Mouse (Mus musculus): ENCODE results near the gene Irs2. TPM values are rescaled to one million over a fixed set of nuclear protein-coding genes. Genes with fewer than 3 reads are reported as not detected.

Gene Irs2
- polyA plus RNA-seq, 1 experiment from 2014 or later, result 6.8 TPM

DNA sequence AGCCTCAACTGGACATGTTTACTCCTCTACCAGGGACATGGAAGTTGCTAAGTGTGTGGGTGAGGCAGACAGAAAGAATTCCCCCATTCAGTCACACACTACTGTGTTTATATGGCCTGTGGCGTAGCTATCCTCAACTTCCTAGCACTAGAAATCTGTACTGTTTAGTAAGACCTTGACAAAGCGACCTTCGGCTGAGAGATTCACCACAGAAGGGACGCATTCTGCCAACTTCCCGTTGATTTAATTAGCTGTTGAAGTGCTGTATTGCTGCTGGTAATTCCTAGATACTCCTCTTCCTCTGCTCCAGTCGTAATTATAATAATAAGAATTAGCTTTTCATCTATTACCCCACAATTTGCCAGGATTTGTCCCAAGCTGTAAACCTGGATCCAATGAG lies 5.4 kb downstream of the Irs2 start:
- WGBS, result 28% methylated on average over 6 of the region's 6 CpGs
- no peaks in the 10 kb centered on the region; the same call in 1 of the 2 replicates for H3K36me3 ChIP-seq (replicated peaks; ENCODE audit: control insufficient read depth, insufficient read depth, low read depth, low read length)
- H3K4me3 ChIP-seq (ENCODE audit: low read depth, low read length), result peak overlapping the region; percentile 84
- no peak overlapping the region for H3K27ac ChIP-seq (replicated peaks; ENCODE audit: low read depth, low read length)
- peak overlapping the region; percentile 89 for H3K4me2 ChIP-seq (ENCODE audit: low read depth, low read length)
- peaks cover 24% of the 10 kb centered on the region for H3K4me1 ChIP-seq (ENCODE audit: control insufficient read depth, insufficient read depth, low read length)
- ATAC-seq (replicated peaks; ENCODE audit: insufficient number of reproducible peaks, low FRiP score, low TSS enrichment, low read depth), result no peak
- no peaks in the 10 kb centered on the region for H3K27me3 ChIP-seq (ENCODE audit: control insufficient read depth, insufficient read depth, low read length)
- no peak for DNase-seq (ENCODE audit: low spot score)
- H3K9me3 ChIP-seq (replicated peaks; ENCODE audit: control insufficient read depth, low read length), result no peaks in the 10 kb centered on the region
- peak overlapping the region; percentile 53 for H3K9ac ChIP-seq (replicated peaks; ENCODE audit: low read length)

DNA sequence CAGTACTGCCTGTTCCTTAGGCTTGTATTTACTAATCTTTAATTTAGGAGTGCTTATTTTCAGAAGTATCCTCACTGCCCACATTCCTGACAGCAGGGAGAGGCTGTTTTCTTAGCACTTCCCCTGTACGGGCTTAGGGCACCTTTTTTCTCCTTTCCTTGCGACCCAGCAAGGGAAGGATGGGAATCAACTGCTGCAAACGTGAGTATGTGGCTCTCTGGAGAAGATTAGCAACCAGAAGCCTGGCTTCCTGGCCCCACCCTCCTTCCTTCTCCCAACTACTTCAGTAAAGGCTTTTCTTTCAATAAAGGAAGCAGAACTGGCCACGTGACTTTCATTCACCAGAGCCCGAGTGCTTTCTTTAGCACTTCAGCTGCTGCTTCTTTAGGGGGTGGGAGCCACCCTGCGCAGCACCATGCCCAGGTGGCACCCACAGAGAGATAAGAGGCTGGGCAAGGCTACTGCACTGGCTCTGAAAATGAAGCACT lies 7.2 kb downstream of the Irs2 start:
- 4% methylated on average over 6 of the region's 6 CpGs for WGBS
- Histone ChIP-seq H3K27ac (replicated peaks; ENCODE audit: low read depth, low read length) (peak overlapping the region; percentile 38; the same call in 1 of the 2 replicates), H3K27me3 (ENCODE audit: control insufficient read depth, insufficient read depth, low read length) (no peaks in the 10 kb centered on the region), H3K4me1 (ENCODE audit: control insufficient read depth, insufficient read depth, low read length) (peaks cover 22% of the 10 kb centered on the region), H3K9me3 (replicated peaks; ENCODE audit: control insufficient read depth, low read length) (no peaks in the 10 kb centered on the region), H3K4me2 (ENCODE audit: low read depth, low read length) (peak overlapping the region; percentile 89), H3K36me3 (replicated peaks; ENCODE audit: control insufficient read depth, insufficient read depth, low read depth, low read length) (peaks cover 4% of the 10 kb centered on the region), H3K4me3 (ENCODE audit: low read depth, low read length) (peak overlapping the region; percentile 12; the same call in 1 of the 2 replicates), H3K9ac (replicated peaks; ENCODE audit: low read length) (peak overlapping the region; percentile 30)
- DNase-seq (ENCODE audit: low spot score), result peak; percentile 72
- no peak for ATAC-seq (replicated peaks; ENCODE audit: insufficient number of reproducible peaks, low FRiP score, low TSS enrichment, low read depth)

DNA sequence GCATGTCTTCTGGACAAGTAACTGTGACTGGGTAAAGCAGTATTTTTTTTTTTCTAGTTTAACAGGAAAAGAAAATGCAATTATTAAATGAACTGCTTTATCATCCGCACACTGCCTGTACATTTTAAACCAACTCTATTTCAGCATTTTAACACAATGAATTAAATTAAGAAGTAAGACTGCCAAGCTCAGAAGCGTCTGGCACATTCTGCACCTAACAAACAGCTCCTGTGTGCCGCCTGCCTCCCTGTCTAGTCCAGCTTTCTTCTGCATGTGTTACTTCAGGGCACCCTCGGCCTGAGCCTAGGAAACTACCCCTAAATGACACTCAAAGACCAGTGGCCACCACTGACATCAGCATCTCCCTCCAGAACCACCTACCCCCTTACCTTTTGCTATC lies 8.7 kb downstream of the Irs2 start:
- H3K9me3 ChIP-seq (replicated peaks; ENCODE audit: control insufficient read depth, low read length), result no peaks in the 10 kb centered on the region
- H3K4me2 ChIP-seq (ENCODE audit: low read depth, low read length), result no peak overlapping the region
- no peak for ATAC-seq (replicated peaks; ENCODE audit: insufficient number of reproducible peaks, low FRiP score, low TSS enrichment, low read depth)
- no peak overlapping the region for H3K4me3 ChIP-seq (ENCODE audit: low read depth, low read length)
- no peaks in the 10 kb centered on the region for H3K27me3 ChIP-seq (ENCODE audit: control insufficient read depth, insufficient read depth, low read length)
- H3K27ac ChIP-seq (replicated peaks; ENCODE audit: low read depth, low read length), result no peak overlapping the region
- 81% methylated on average over 4 of the region's 4 CpGs for WGBS
- peaks cover 4% of the 10 kb centered on the region for H3K36me3 ChIP-seq (replicated peaks; ENCODE audit: control insufficient read depth, insufficient read depth, low read depth, low read length)
- peaks cover 14% of the 10 kb centered on the region for H3K4me1 ChIP-seq (ENCODE audit: control insufficient read depth, insufficient read depth, low read length)
- DNase-seq (ENCODE audit: low spot score), result no peak
- no peak overlapping the region for H3K9ac ChIP-seq (replicated peaks; ENCODE audit: low read length)

DNA sequence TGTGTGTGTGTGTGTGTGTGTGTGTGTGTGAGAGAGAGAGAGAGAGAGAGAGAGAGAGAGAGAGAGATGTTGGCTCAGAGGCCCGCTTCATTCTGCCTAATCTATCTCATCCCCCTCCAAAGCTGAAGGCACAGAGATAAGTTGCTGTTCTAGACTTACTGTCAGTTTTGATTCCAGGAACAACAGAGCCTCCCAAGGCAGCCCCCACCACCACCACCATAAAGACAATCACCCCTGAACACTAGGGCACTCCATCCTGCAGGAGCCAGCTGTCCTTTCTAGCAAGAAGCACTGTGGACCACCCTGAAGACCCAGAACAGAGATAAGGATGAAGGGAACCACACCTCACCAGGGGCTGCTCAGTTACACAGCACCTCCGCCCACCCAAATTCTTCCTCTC lies 12.0 kb downstream of the Irs2 start:
- H3K27ac ChIP-seq (replicated peaks; ENCODE audit: low read depth, low read length), result no peak overlapping the region
- H3K9ac ChIP-seq (replicated peaks; ENCODE audit: low read length), result no peak overlapping the region
- H3K4me1 ChIP-seq (ENCODE audit: control insufficient read depth, insufficient read depth, low read length), result peaks cover 8% of the 10 kb centered on the region
- no peak overlapping the region for H3K4me2 ChIP-seq (ENCODE audit: low read depth, low read length)
- H3K27me3 ChIP-seq (ENCODE audit: control insufficient read depth, insufficient read depth, low read length), result no peaks in the 10 kb centered on the region
- no peak for ATAC-seq (replicated peaks; ENCODE audit: insufficient number of reproducible peaks, low FRiP score, low TSS enrichment, low read depth)
- H3K9me3 ChIP-seq (replicated peaks; ENCODE audit: control insufficient read depth, low read length), result no peaks in the 10 kb centered on the region
- no peak for DNase-seq (ENCODE audit: low spot score)
- peaks cover 7% of the 10 kb centered on the region for H3K36me3 ChIP-seq (replicated peaks; ENCODE audit: control insufficient read depth, insufficient read depth, low read depth, low read length)
- WGBS, result 88% methylated on average over 2 of the region's 2 CpGs
- no peak overlapping the region for H3K4me3 ChIP-seq (ENCODE audit: low read depth, low read length)

GRCm38 (mm10) chr8:10995756-10996155 lies 12.5 kb downstream of the Irs2 start:
- no peak for DNase-seq (ENCODE audit: low spot score)
- Histone ChIP-seq H3K4me3 (ENCODE audit: low read depth, low read length) (no peak overlapping the region), H3K4me2 (ENCODE audit: low read depth, low read length) (no peak overlapping the region), H3K27me3 (ENCODE audit: control insufficient read depth, insufficient read depth, low read length) (no peaks in the 10 kb centered on the region), H3K36me3 (replicated peaks; ENCODE audit: control insufficient read depth, insufficient read depth, low read depth, low read length) (peaks cover 7% of the 10 kb centered on the region), H3K27ac (replicated peaks; ENCODE audit: low read depth, low read length) (no peak overlapping the region), H3K9ac (replicated peaks; ENCODE audit: low read length) (no peak overlapping the region), H3K4me1 (ENCODE audit: control insufficient read depth, insufficient read depth, low read length) (peaks cover 4% of the 10 kb centered on the region), H3K9me3 (replicated peaks; ENCODE audit: control insufficient read depth, low read length) (no peaks in the 10 kb centered on the region)
- 88% methylated on average over 2 of the region's 2 CpGs for WGBS
- ATAC-seq (replicated peaks; ENCODE audit: insufficient number of reproducible peaks, low FRiP score, low TSS enrichment, low read depth), result no peak

DNA sequence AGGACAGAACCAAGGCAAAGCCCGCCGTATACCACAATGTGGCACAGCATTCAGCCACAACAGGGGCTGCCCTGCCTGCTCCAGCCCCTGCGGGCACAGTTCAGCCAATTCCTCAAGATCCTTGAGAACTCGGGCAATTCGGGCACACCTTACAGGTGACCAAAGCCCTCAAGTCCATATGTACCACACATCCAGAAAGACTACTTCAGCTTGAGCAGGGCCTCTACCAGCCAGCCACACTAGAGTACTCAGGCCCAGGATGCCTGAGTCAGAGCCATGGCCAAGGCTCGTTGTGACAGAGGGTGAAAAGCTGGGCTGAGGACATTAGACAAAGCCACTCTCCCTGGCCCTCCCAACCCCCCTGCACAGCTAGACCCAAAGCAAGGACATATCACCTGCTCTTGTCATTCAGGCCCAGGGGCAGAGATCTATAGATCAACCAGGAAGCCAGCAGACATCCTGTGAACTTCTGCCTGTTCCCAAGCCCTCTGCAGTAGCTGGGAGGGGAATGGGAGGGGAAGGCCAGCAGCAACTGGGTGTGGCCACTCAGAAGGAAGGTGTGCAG lies 13.8 kb downstream of the Irs2 start:
- ATAC-seq (replicated peaks; ENCODE audit: insufficient number of reproducible peaks, low FRiP score, low TSS enrichment, low read depth) (no peak), DNase-seq (ENCODE audit: low spot score) (no peak)
- Histone ChIP-seq H3K9ac (replicated peaks; ENCODE audit: low read length) (no peak overlapping the region), H3K27me3 (ENCODE audit: control insufficient read depth, insufficient read depth, low read length) (no peaks in the 10 kb centered on the region), H3K9me3 (replicated peaks; ENCODE audit: control insufficient read depth, low read length) (no peaks in the 10 kb centered on the region), H3K4me2 (ENCODE audit: low read depth, low read length) (no peak overlapping the region), H3K27ac (replicated peaks; ENCODE audit: low read depth, low read length) (no peak overlapping the region), H3K4me3 (ENCODE audit: low read depth, low read length) (no peak overlapping the region), H3K36me3 (replicated peaks; ENCODE audit: control insufficient read depth, insufficient read depth, low read depth, low read length) (peaks cover 7% of the 10 kb centered on the region), H3K4me1 (ENCODE audit: control insufficient read depth, insufficient read depth, low read length) (no peaks in the 10 kb centered on the region)
- 89% methylated on average over 6 of the region's 6 CpGs for WGBS

- H3K4me1 ChIP-seq (ENCODE audit: control insufficient read depth, insufficient read depth, low read length), result no peaks in the 10 kb centered on the region
- H3K27ac ChIP-seq (replicated peaks; ENCODE audit: low read depth, low read length), result no peak overlapping the region
These were observed 14.6 kb downstream of the Irs2 start for GRCm38 (mm10) chr8:10993582-10994216.

GRCm38 (mm10) chr8:10992081-10992480 lies 16.2 kb downstream of the Irs2 start:
- Histone ChIP-seq H3K4me2 (ENCODE audit: low read depth, low read length) (no peak overlapping the region), H3K4me1 (ENCODE audit: control insufficient read depth, insufficient read depth, low read length) (no peaks in the 10 kb centered on the region), H3K27me3 (ENCODE audit: control insufficient read depth, insufficient read depth, low read length) (no peaks in the 10 kb centered on the region), H3K27ac (replicated peaks; ENCODE audit: low read depth, low read length) (no peak overlapping the region), H3K36me3 (replicated peaks; ENCODE audit: control insufficient read depth, insufficient read depth, low read depth, low read length) (peaks cover 4% of the 10 kb centered on the region), H3K9ac (replicated peaks; ENCODE audit: low read length) (no peak overlapping the region), H3K9me3 (replicated peaks; ENCODE audit: control insufficient read depth, low read length) (no peaks in the 10 kb centered on the region), H3K4me3 (ENCODE audit: low read depth, low read length) (no peak overlapping the region)
- DNase-seq (ENCODE audit: low spot score) (no peak), ATAC-seq (replicated peaks; ENCODE audit: insufficient number of reproducible peaks, low FRiP score, low TSS enrichment, low read depth) (no peak)
- WGBS, result 77% methylated on average over 8 of the region's 8 CpGs

More at GRCm38 (mm10) chr8:10993582-10994216, 14.6 kb downstream of the Irs2 start:
- Histone ChIP-seq H3K9ac (replicated peaks; ENCODE audit: low read length) (no peak overlapping the region), H3K4me2 (ENCODE audit: low read depth, low read length) (no peak overlapping the region), H3K36me3 (replicated peaks; ENCODE audit: control insufficient read depth, insufficient read depth, low read depth, low read length) (peaks cover 7% of the 10 kb centered on the region), H3K27me3 (ENCODE audit: control insufficient read depth, insufficient read depth, low read length) (no peaks in the 10 kb centered on the region), H3K9me3 (replicated peaks; ENCODE audit: control insufficient read depth, low read length) (no peaks in the 10 kb centered on the region), H3K4me3 (ENCODE audit: low read depth, low read length) (no peak overlapping the region)
- WGBS, result 94% methylated on average over 10 of the region's 10 CpGs
- no peak for DNase-seq (ENCODE audit: low spot score)
- ATAC-seq (replicated peaks; ENCODE audit: insufficient number of reproducible peaks, low FRiP score, low TSS enrichment, low read depth), result no peak
